Mouse (Mus musculus) kidney, adult 18-20 months (tissue): Measurements from ENCODE around the gene Slc38a1.

Experiments
- DNase-seq: peaks from one replicate; pipeline ENCODE4 v3.0.0; 2021

The Slc38a1 gene

DNA sequence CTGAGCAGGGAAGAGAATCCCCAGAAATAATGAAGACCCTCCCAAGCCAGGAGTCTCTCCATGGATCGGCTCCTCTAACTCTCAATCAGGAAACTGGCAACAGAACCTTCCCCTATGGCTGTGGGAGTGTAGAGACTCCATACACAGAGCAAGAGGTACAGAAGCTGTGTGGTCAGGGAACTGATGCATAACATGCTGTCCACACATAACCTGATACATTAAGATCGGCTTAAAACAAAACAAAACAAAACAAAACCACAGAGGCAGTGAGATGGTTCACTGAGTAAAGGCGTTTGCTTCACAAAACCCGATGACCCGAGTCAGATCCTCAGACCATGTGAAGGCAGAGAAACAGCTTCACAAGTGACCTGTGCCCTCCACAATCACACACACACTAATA, 35.3 kb downstream of the Slc38a1 start:
- DNase-seq, result no peak

DNA sequence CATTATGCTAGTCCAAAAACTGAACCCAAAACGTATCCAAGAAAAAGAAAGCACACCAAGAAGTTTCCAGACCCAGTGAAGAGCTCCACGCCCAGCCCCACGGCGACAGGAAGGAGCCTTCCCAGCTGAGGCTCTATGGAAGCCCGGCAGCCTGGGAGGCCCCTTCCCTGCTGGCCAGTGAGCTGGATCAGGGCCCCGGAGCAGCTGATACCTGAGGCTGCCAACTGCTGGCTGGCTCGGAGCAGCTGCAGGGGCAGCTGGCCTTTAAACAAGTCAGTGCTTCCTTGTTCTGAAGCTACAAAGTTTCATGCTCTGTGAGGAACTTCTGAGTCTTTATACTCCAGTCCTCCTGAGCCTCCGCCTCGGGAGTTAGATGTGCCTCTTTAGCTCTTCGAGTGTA, 38.4 kb downstream of the Slc38a1 start:
- DNase-seq, result no peak

DNA sequence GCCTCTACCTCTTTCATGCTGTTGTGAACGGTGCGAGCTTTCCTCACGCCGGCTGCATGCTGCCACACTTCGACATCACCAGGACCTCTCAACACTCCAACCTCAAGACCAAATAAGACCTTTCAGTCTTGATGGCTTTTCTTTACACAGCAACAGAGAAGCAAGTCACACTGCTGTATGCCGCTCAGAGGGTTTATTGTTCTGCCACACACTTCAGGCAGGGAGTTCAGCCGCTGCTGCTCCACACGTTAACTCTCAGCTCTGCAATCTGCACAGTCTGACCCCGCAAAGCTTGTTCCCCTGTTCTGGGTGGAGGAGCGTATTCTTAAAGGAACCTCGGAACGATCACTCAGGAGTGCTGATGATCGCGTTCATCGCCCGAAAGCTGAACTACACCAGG, 40.7 kb downstream of the Slc38a1 start:
- DNase-seq, result no peak

DNA sequence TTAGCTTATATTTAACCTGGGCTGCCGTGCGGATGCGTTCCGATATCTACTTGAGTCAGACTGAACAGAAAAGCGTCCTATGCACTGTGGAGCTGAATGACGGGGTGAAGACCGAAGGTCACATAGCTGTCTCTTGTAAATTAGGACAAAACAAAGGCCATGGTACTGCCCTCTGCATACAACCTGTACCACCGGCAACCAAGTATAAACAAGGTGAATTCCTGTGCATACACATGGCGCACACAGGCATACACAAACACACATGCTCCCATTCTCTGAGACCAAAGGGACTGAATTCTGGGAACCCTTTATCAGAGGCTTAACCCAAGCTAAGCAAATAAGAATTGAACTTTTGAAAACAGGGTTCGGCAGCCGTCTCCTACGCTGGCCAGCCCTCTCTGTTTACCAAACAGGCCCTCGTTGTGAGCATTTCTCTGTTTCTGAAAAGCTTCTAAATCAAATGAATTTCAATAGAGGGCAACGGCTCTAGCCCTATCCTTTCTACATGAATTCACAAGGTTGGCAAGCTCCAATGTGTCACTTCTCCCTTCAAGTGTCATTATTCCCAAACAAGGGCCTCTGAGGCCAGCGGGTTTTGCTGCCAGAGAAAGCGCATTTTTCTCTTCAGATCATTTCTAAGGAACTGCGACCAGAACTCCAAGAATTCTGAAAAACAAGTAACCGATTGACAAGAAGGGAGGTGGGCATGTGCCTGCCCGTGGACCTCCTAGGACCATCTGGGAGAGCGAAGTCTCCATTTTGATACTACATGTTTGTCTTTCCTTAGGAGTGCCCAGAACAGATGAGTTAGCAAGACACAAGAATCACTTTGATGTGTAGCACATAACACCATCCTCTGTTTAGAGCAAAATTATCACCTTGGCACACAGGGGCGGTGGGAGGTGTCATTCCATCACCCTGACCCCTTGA, 42.6 kb downstream of the Slc38a1 start:
- no peak for DNase-seq

DNA sequence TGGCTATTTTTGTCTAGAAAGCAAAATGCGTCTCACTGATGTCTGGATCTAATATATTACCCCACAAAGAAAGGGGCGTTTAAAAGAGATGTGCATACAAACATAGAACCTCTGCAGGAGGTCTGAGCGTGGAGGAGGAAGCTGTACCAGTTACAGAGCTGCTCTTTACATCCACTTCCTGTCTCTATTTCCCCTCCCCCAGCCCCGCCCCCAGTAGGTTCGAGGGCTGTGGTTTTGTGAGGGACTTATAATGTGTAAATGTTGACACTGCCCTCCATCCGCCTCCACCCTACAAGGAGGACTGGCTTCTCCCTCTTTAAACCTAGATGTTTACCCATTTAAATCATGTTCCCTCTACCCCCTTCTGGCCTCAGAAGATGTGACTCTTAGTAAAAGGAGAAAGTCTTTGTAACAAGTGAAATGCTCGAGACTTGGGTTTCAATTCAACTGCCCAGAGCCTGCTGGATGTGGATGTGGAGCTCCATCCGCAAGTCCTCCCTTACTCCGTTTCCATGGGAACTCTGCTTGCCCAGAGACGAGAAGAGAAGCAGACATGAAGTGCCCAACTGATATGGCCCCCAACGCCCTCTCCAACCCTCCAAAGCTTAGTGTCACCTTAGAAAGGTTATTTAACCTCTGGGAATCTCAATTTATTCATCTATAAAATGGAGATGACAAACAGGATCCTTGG, 43.7 kb downstream of the Slc38a1 start:
- no peak for DNase-seq

DNA sequence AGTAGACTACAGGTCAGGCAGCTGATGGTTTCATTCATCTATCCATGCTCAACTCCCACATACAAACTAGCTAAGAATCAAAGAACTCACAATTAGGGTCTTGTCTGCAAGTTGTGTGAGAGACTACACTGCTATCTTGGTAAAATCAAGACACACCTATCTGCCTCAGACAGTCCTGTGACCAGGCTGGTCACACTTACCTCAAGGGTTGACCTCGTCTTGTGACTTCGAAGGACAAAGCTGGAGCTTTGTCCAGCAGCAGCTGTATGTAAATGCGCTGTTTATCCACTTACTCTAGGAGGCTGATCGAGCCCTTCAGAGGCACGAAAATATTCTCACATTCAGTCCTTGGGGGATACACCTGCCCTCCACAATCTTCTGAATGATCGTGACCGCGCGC, 45.6 kb downstream of the Slc38a1 start:
- no peak for DNase-seq

DNA sequence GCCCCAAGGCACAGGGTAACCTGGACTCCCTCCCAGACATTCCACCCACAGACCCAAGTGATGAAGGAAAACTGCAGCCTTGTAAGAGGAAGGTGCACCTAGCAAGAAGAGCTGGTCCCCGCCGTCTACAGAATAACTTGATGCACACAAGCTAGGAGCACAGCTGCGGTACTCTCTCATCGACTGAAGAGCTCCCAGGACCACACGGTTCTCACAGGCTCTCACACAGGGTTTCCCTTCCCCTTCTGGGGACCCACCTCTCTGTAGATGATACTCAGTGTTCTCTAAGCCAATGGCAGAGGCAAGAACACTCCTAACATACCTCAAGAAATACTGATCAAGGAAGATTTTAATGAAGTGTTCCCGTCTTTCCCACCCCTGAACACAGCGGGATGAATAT, 48.4 kb downstream of the Slc38a1 start:
- DNase-seq, result no peak

DNA sequence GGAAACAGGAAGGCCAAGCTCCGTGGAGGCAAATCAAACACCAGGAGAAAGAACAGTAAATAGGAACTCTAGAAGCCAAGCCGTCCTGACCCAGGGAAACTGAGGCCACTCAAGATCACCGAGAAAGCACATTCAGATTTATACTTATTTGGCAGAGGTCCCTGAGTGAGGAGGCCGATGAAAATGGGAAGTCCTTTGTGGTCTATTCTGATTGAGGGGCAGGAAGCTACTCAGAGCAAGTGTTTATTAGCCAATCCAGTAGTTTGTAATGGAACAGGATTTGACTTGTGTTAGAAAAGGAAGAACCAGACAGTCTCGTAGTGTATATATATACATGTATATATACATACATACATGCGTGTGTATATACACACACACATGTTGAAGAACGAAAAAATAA, 48.8 kb downstream of the Slc38a1 start:
- no peak for DNase-seq

DNA sequence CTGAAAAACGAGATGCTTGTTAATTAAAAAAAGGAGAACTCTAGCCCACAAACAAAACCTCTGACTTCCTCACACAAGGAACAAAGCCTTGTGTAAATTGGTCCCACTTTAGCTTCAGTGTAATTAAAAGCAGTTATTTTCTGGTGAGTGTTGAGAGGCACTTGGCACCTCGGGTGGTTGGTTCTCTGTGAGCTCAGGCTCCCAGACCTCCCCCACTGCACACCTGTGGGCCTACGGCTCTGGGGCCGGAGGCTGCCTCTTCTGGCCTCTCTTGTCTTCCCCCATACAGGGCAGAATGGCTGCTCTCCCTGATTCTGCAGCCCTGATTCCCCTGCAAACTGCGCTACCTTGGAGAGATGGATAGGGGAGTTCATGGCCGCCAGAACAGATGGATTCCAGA, 49.3 kb downstream of the Slc38a1 start:
- DNase-seq, result no peak

DNA sequence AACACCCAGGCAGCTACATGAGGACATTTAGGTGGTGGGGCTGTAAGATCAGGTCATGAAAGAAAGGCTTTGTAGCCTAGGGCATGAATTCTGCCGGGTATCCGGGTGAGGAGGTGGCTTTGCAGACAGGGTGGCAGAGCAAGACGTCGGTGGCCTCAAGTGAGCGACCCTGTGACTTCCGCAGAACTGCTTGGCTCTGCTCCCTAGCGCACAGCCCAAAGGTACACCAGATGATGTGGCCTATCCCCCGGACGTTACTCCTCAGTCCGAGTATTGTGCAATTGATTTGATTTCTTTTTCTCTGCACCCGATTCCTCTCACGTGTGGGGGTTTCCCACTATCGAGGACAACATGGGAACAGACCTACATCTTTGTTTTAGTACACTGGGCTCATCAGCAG, 49.7 kb downstream of the Slc38a1 start:
- no peak for DNase-seq

DNA sequence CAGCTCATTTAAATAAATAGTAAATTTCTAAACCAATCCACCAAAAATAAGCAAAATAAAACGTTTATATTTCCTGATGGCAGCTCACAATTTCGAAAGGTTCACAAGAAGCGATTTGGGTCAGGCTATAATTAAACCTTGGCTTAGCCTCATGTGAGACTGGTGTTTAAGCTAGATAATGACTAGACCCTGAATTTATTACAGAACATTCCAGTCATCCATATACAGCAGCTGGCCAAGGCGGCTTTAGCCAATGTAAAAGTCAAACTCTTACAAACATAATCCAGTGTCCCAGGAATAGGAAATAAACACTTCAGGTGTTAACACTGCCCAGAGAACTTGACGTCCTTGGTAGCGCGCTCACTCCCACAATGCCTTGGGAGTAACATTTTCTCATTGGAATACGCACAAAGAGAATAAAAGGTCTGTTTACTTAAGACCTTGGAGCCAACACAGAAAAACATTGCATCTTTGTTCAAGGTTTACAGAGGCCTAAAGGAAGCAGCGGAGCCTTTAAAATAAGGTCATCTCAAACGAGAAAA, 50.8 kb downstream of the Slc38a1 start:
- DNase-seq, result no peak

DNA sequence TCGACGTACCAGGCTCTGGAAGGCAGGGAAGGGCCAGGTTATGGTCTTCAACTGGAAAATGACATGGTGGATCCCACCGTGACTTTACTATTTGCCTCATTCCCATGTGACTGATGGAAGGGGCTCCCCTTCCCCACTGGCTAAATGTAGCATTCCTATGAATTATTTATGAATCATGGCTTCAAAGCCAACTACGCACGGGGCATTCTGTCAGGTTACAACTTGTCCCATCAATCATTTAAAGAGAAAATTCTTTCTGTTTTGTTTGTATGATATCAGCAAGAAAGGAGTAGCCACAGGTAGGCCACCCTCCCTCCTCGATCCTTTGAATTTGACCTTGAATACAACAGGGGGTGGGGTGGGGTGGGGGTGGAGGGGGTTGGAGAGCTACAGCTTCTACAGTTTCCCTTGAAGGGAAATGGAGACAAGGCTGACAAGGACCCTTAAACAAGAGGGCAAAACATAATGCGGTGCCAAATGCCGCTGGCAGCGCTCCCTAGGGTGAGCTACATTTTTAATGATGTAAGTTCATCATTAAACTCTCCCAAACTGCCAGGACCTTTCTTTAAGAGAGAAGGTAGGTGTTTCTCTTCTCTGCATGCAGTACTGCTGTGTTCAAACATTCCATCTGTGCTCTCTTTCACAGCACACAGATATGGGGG, 53.6 kb downstream of the Slc38a1 start:
- DNase-seq, result no peak

DNA sequence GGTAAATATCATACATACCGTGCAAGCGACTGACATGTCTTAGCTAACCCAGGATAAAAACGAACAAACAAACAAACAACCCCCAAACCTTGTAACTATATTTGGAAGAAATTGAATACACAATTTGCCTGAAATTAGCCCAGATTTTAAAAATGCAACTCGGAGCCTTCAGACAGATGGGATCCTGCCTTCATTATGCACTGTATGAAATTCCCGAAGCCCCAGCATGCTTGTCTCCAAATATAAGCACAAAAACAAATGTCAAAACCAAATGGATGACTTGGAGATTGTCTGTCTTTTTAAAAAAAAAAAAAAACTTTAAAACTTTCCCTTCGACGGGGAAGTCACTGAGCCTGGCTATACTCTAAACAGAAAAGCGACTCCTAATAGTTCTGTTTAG, 54.7 kb downstream of the Slc38a1 start:
- no peak for DNase-seq

DNA sequence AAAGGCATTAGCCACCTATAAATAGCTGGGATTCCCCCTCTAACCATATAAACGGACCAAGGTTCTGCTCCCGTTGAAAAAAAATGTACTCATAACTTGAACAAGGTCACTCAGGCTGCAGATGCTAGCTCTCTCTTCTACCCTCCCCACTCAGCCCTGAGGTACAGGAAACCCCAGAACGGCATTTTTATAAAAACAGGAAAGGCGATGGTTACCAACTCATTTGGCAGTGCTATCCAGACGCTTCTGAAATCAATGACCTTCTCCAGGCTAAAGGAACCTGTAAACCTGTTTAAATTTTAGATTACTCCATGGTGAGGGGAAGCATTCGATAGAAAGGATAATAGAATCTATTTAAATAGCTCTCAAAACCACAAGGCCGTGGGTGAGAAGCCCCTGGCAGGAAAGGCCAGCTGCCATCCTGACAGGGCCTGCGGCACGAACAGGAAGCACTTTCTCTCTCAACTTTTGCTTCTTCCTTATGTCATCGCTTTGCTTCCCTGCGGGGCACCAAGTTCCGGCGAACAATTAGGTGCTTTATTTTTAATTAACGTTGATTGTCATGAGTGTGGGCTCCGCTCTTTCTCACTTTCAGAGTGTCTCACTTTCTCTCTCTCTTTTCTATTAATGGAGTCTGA, 59.2 kb downstream of the Slc38a1 start:
- no peak for DNase-seq

DNA sequence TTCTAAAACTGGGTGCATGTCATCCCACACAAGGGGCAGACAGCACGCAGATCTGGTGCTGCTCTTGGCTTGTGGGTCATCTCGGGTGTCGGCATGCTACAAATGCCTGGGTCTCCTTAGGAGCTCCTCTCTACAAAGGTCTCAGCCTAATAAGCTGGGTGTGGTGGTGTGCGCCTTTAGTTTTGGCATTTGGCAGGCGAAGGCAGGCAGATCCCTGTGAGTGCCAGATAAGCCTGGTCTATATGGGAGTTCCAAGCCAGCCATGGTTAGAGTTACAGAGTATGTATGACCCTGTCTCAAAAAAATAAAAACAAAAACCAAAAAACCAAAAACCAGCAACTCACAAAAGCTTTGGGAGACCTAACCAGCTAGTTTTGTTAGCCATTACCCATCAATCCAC, 65.7 kb downstream of the Slc38a1 start:
- DNase-seq, result no peak

DNA sequence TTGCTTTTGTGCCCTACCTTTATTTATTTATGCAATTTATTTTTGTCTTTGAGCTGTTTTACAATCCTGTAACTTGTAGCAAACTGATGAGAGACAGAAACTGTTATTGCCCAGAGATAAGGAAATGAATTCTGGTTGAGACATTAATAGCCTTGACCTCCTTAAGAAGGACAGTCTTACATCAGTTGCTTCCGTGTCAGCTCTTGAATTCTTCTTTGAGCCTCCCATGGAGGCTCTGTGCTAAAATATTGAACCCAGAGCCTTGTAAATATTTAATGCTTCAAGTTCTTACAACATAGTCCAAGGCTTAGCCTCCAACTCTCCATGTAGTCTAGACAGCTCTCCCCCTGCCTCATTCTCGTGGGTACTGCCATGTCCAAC, 73.7 kb downstream of the Slc38a1 start:
- DNase-seq, result no peak

DNA sequence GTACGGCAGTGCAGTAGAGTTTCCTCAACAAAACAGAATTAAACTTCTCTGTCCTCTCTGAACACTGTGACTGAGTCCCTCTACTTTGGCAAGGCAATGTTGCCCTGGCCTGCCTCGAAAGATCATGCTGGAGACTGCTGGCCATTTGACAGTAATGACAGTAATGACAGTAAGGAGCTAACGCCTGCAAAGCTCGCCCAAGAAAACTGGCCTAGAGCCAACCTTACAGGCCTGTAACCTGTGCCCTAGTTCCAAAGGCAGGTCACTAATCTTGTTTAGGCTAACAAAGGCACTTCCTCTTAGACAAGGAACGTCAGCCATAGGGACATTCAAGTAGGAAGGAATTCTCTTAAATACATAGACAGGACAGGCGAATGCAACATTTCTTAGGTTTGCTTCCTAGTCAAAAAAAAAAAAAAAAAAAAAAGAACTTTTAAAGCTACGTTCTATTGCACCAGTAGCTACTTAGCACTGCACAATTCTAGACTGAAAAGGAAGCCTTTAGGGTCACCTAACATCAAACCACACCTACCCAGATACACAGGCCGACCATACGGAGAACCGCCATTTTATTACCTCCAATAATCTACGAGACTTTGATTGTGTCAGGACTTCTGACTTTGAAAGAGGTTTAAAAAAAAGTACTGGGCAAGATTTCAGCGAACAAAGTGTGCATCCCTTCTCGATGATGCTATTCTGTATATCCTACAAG, 74.3 kb downstream of the Slc38a1 start:
- DNase-seq, result peak; percentile 44

DNA sequence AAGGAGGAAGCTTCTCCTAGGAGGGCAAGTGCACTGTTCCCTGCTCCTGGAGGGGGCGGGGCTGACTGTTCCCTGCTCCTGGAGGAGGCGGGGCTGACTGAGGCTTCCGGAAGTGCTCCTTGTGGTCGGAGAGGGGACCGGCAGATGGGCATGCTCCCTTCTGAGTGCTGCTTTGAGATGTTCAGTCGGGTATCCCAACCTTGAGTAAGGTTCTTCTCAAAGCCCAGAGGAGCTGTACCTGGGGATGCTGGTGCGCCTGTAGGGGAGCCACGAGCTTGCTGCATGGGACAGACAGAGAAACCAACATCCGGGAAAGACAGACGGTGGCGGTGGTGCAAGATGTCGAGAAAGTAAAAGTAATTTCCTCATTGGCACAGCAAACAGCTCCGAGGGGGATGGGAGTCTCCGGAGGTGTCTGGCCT, 75.9 kb downstream of the Slc38a1 start:
- DNase-seq, result peak; percentile 48

DNA sequence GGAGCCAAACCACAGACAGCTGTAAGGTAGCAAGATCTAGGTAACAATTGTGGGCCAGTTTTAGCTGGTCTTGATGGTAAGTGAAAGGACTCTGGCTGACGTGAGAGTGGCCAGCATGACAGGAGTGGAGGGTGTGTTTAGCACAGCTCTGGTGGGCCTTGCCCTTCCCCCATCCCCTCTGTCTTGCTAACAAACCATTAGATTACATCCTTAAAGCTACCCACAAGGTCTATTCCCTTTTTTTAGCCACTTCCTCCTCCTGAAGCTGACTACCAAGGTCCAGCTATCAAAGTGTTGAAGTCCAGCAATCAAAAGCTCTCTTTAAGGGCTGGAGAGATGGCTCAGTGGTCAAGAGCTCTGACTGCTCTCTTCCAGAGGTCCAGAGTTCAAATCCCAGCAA, 78.9 kb downstream of the Slc38a1 start:
- DNase-seq, result no peak

DNA sequence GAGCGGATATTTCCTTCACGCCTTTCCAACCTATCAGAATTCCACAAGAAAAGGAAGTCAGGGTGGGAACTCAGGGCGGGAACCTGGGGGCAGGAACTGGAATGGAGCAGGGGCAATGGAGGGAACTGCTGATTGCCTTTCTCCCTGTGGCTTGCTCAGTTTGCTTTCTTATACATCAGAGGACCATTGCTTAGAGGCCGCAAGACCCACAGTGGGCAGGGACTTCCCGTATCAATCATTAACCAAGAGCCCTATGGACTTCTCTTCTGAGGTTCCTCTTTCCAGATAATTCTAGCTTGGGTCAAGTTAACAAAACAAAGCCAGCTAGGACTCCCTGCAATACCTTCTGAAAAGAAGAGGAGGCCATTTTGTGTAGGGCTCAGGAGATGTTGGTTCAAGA, 80.2 kb downstream of the Slc38a1 start:
- DNase-seq, result no peak

DNA sequence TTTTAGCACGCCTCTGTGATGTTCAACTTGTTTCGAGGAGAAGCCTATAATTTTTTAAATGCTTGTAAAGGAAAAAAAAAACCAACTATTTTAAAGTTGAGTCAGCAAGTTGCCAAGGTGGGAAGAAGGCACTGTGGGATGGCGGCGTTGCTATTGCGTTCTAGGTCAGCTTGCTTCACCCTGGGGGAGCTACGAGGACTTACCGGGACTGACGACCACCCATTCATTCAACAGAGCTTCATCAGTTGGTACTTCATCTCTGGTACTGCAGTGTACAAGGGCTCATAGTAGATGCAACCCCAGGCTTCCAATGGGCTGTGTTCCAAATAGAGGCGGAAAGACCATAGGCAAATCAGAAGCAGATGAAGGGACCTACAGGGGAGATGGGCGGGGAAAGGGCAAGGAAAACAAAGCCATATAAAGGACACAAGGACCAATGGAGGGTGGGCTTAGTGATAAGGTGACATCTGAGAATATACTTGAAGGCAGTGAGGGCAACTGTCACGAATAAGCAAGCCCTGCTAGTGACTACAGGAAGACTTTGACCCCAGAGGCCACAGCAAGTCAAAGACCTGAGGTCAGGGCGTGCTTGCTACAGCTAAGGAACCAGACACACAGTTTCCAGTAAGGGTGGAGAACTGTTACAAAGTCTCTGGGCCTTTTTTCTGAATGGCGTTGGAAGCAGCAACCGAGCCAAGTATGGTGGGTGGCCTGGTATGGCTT, 82.0 kb downstream of the Slc38a1 start:
- DNase-seq, result no peak
